Mouse (Mus musculus) bone marrow, adult 2 months (tissue): ENCODE measurements around the gene Zfp512b. TPM values are rescaled to one million over a fixed set of nuclear protein-coding genes. Genes with fewer than 3 reads are reported as not detected.

ENCODE experiments used
- H3K27ac ChIP-seq: fragments of 200-500 bp; 2 replicates; pipeline ENCODE4 v1.5.1; 2012; ENCODE audit warnings: low read depth, mild to moderate bottlenecking, control low read depth, inconsistent platforms, low read length; ENCODE audit not compliant: control insufficient read depth, poor library complexity, insufficient read depth
- H3K4me1 ChIP-seq: fragments of 200-500 bp; 2 replicates; pipeline ENCODE4 v1.6.1; 2011; ENCODE audit warnings: low read length; ENCODE audit not compliant: control insufficient read depth, insufficient read depth
- H3K4me3 ChIP-seq: fragments of 200-500 bp; replicated peaks from 2 replicates; pipeline ENCODE3; 2011; ENCODE audit warnings: mild to moderate bottlenecking, low read depth, low read length, control low read depth; ENCODE audit not compliant: control insufficient read depth
- CTCF ChIP-seq: fragments of 200-500 bp; IDR thresholded peaks from 2 replicates; pipeline ENCODE4 v1.5.1; 2011; ENCODE audit warnings: low read length, control low read depth; ENCODE audit not compliant: control insufficient read depth, insufficient read depth
- POLR2A ChIP-seq: fragments of 200-500 bp; IDR thresholded peaks from 2 replicates; pipeline ENCODE4 v1.6.1; 2011; ENCODE audit warnings: low read depth, mild to moderate bottlenecking, control low read depth, low read length, borderline replicate concordance; ENCODE audit not compliant: control insufficient read depth
- WGBS: fragments of 180-500 bp; shearing (Covaris S2); methylation state at CpG from one replicate; pipeline ENCODE4 v1.1.7; 2018; 5-methylcytosine and 5-hydroxymethylcytosine counted together
- polyA plus RNA-seq: library from polyadenylated mRNA; stranded (reverse); fragments of >200 nt; gene quantifications from 2 replicates; pipeline ENCODE4 v1.2.4, GENCODE M21; 2011; ENCODE audit warnings: low replicate concordance; ENCODE audit not compliant: missing spikeins, insufficient read depth, insufficient read length

Zfp512b gene
- polyA plus RNA-seq, 1 experiment: 31.9 TPM

GRCm38 (mm10) chr2:181572921-181573920, 19.4 kb downstream of the Zfp512b start:
- Histone ChIP-seq H3K4me1 (peaks cover 1% of the 10 kb centered on the region; the same call in 1 of the 2 replicates), H3K4me3 (no peak overlapping the region), H3K27ac (no peak overlapping the region)
- TF ChIP-seq POLR2A: no peak
- TF ChIP-seq CTCF: no peak
- 93% methylated on average over 15 of the region's 15 CpGs for WGBS

GRCm38 (mm10) chr2:181571941-181572670, 20.5 kb downstream of the Zfp512b start:
- H3K4me1 ChIP-seq: peaks cover 1% of the 10 kb centered on the region; the same call in 1 of the 2 replicates
- no peak overlapping the region for H3K27ac ChIP-seq
- TF ChIP-seq POLR2A (no peak), CTCF (no peak)
- no peak overlapping the region for H3K4me3 ChIP-seq
- WGBS: 90% methylated on average over 11 of the region's 11 CpGs

GRCm38 (mm10) chr2:181570921-181571595, 21.5 kb downstream of the Zfp512b start:
- Histone ChIP-seq H3K4me1 (no peaks in the 10 kb centered on the region), H3K27ac (no peak overlapping the region), H3K4me3 (no peak overlapping the region)
- WGBS: 67% methylated on average over 6 of the region's 6 CpGs
- no peak for TF ChIP-seq CTCF
- no peak for TF ChIP-seq POLR2A

GRCm38 (mm10) chr2:181570375-181570774, 22.2 kb downstream of the Zfp512b start:
- Histone ChIP-seq H3K4me3 (no peak overlapping the region), H3K27ac (no peak overlapping the region), H3K4me1 (no peaks in the 10 kb centered on the region)
- WGBS: 86% methylated on average over 8 of the region's 8 CpGs
- TF ChIP-seq CTCF: no peak
- no peak for TF ChIP-seq POLR2A

GRCm38 (mm10) chr2:181569856-181570255, 22.7 kb downstream of the Zfp512b start:
- Histone ChIP-seq H3K4me1 (no peaks in the 10 kb centered on the region), H3K27ac (no peak overlapping the region), H3K4me3 (no peak overlapping the region)
- TF ChIP-seq CTCF: no peak
- no peak for TF ChIP-seq POLR2A
- WGBS: 97% methylated on average over 10 of the region's 10 CpGs

GRCm38 (mm10) chr2:181568272-181569008, 24.2 kb downstream of the Zfp512b start:
- H3K27ac ChIP-seq: peak overlapping the region; percentile 30; the same call in 1 of the 2 replicates
- WGBS: 51% methylated on average over 7 of the region's 7 CpGs
- no peaks in the 10 kb centered on the region for H3K4me1 ChIP-seq
- no peak for TF ChIP-seq POLR2A
- TF ChIP-seq CTCF: peak; percentile 76
- no peak overlapping the region for H3K4me3 ChIP-seq

GRCm38 (mm10) chr2:181567338-181567737, 25.3 kb downstream of the Zfp512b start:
- 88% methylated on average over 3 of the region's 3 CpGs for WGBS
- no peak overlapping the region for H3K27ac ChIP-seq
- no peak overlapping the region for H3K4me3 ChIP-seq
- H3K4me1 ChIP-seq: no peaks in the 10 kb centered on the region
- TF ChIP-seq POLR2A (no peak), CTCF (no peak)
